In genomic region chr5:64297100-64297499, GRCm38 (mm10) we compare ENCODE assay signal across 8 mouse cellular contexts.
DNase-seq lines count a peak whose midpoint lies in the region; ATAC-seq and TF ChIP-seq lines count a peak whose summit lies in the region.

No protein-coding gene starts in this region.

- ATAC-seq in lung, embryonic 15.5 days (ENCODE audit: borderline replicate concordance, extremely low read depth, low FRiP score, low TSS enrichment) = no peak
- peak; percentile 64 for ATAC-seq in monocyte, adult 5-6 weeks (replicated peaks; ENCODE audit: insufficient number of reproducible peaks, low FRiP score, low TSS enrichment, poor library complexity, severe bottlenecking)
- no peak for ATAC-seq in forebrain, embryonic 15.5 days (replicated peaks)

- peaks cover 34% of the 10 kb centered on the region for H3K4me1 ChIP-seq in heart, embryonic 10.5 days
- H3K4me1 ChIP-seq in lung, embryonic 15.5 days = peaks cover 31% of the 10 kb centered on the region
- peaks cover 44% of the 10 kb centered on the region for H3K4me1 ChIP-seq in bone marrow macrophage, adult 2 months (ENCODE audit: control insufficient read depth, insufficient read depth, low read length)
- H3K4me1 ChIP-seq in forebrain, embryonic 15.5 days = peaks cover 7% of the 10 kb centered on the region; the same call in 1 of the 2 replicates

- WGBS in heart, embryonic 10.5 days = 87% methylated on average over 4 of the region's 4 CpGs
- WGBS in lung, embryonic 15.5 days = 60% methylated on average over 4 of the region's 4 CpGs
- 75% methylated on average over 4 of the region's 4 CpGs for WGBS in forebrain, embryonic 15.5 days

- H3K9me3 ChIP-seq in heart, embryonic 10.5 days = no peaks in the 10 kb centered on the region
- H3K9me3 ChIP-seq in lung, embryonic 15.5 days = no peaks in the 10 kb centered on the region
- H3K9me3 ChIP-seq in forebrain, embryonic 15.5 days = no peaks in the 10 kb centered on the region

- H3K9ac ChIP-seq in lung, embryonic 15.5 days = no peak overlapping the region
- H3K9ac ChIP-seq in forebrain, embryonic 15.5 days (replicated peaks) = no peak overlapping the region

- H3K27me3 ChIP-seq in heart, embryonic 10.5 days (ENCODE audit: insufficient read depth, poor library complexity, severe bottlenecking) = no peaks in the 10 kb centered on the region
- H3K27me3 ChIP-seq in lung, embryonic 15.5 days = no peaks in the 10 kb centered on the region
- no peaks in the 10 kb centered on the region for H3K27me3 ChIP-seq in forebrain, embryonic 15.5 days

- no peak for DNase-seq in heart, embryonic 10.5 days (ENCODE audit: low spot score)
- no peak for DNase-seq in heart, adult 8-10 months (ENCODE audit: low spot score)
- no peak for DNase-seq in lung, postnatal 36 days
- no peak for DNase-seq in cerebellum, postnatal 25 days

- TF ChIP-seq POLR2A in bone marrow macrophage, adult 2 months (IDR thresholded peaks at IDR 0.05; ENCODE audit: borderline replicate concordance, low read depth, low read length) = no peak

- no peak for TF ChIP-seq CTCF in bone marrow macrophage, adult 2 months (IDR thresholded peaks at IDR 0.05; ENCODE audit: low read depth, low read length)

- H3K27ac ChIP-seq in heart, embryonic 10.5 days = peak overlapping the region; percentile 43
- H3K27ac ChIP-seq in lung, embryonic 15.5 days = peak overlapping the region; percentile 68
- H3K27ac ChIP-seq in bone marrow macrophage, adult 2 months (ENCODE audit: insufficient read depth, low read depth, low read length) = peak overlapping the region; percentile 96
- no peak overlapping the region for H3K27ac ChIP-seq in forebrain, embryonic 15.5 days (replicated peaks)

- no peak overlapping the region for H3K4me3 ChIP-seq in heart, embryonic 10.5 days
- H3K4me3 ChIP-seq in lung, embryonic 15.5 days = no peak overlapping the region
- H3K4me3 ChIP-seq in bone marrow macrophage, adult 2 months (ENCODE audit: insufficient read depth, low read length) = no peak overlapping the region
- no peak overlapping the region for H3K4me3 ChIP-seq in forebrain, embryonic 15.5 days

- no peak overlapping the region for H3K4me2 ChIP-seq in lung, embryonic 15.5 days
- no peak overlapping the region for H3K4me2 ChIP-seq in forebrain, embryonic 15.5 days (replicated peaks)

- H3K36me3 ChIP-seq in heart, embryonic 10.5 days = peaks cover 44% of the 10 kb centered on the region
- peaks cover 19% of the 10 kb centered on the region; the same call in 1 of the 2 replicates for H3K36me3 ChIP-seq in lung, embryonic 15.5 days
- no peaks in the 10 kb centered on the region for H3K36me3 ChIP-seq in forebrain, embryonic 15.5 days
